Mouse (Mus musculus) thymus, adult 18-20 months (tissue): Measurements from ENCODE around the gene Hmgcs2.

Source experiments
- DNase-seq, 2 experiments: peaks; one replicate each; pipeline ENCODE4 v3.0.0; 2022; ENCODE audit warnings: mixed read lengths in 2 of 2

The Hmgcs2 gene

GRCm38 (mm10) chr3:98280204-98280932 is at the start of gene Hmgcs2:
Gene Hmgcs2, plus strand, starts transcription at chr3:98280435.
- DNase-seq, result peak; percentile 20 to 22

- DNase-seq, result no peak
These were observed 46.7 kb upstream of the Hmgcs2 start for GRCm38 (mm10) chr3:98233504-98233903.

DNA sequence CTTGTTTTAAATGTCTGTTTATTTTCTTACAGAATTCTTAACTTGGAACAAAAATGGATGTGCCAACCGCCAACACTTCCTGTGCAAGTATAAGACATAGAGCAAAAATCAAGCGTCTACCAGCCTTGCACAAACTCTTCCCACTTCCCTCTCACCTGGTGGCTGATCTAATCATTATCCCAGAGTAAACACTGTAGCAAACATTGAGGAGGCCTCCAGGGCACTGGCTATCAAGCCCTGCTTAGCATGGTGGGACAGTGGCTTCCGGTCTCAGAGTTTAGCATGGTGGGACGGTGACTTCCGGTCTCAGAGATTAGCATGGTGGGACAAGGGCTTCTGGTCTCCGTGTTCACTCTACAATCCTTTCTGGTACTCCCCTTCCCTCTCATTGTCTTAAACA is 44.0 kb upstream of the Hmgcs2 start:
- no peak for DNase-seq

- DNase-seq, result no peak
These were observed 43.0 kb upstream of the Hmgcs2 start for GRCm38 (mm10) chr3:98237240-98237639.

DNA sequence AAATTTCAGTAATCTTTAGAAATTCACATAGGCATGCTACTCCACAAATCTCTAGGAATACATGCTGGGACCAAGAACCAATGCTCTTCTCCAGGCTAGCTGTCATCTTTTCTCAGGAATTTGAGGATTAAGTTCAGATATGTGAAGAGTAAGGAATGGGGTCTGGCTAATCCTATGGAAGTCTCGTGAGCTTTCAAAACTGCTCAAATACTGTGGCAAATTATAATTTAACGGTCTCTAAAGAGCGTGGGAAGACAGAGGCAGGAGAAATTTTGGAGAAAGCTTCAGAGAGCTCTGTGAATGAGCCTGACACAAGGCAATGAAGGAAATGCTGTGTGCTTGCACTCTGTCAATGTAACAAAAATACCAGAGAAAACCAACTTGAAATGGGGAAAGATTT is 42.1 kb upstream of the Hmgcs2 start:
- no peak for DNase-seq

DNA sequence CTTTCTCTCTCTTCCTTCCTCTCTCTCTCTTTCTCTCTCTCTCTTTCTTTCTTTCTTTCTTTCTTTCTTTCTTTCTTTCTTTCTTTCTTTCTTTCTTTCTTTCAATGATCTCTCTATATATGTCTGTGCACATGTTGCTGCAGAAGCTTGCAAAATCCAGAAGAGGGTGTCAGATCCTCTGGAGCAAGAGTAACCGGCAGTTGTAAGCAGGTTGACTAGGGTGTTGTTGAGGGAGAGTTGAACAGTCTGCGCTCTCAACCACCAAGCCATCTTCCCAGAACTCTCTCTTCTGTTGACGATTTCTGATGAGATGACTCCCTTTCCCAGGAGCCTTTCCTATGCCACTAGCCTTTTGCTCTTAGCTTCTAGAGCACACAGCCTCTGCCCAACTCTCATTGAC is 38.2 kb upstream of the Hmgcs2 start:
- DNase-seq, result no peak

- DNase-seq, result no peak
These were observed 37.7 kb upstream of the Hmgcs2 start for GRCm38 (mm10) chr3:98242458-98243037.

DNA sequence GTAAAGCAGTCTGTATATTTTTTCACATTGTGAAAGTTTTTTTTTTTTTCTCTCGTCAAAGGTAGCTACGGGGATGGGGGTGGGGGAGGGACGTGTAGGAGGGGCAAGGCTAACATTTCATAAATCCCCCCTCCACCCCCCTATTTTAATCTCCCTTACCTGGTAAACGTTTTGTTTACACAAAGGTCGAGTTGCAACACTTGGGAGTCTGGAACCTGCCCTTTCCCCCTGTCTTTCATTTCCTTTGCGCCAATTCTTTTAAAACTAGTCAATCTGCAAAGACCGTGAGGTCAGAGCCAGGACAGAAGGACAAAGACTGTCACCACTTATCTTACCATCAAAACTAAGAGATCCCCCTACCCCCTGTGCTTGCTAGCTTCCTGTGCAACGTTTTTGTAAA is 34.3 kb upstream of the Hmgcs2 start:
- DNase-seq, result no peak

GRCm38 (mm10) chr3:98246985-98247751 is 33.1 kb upstream of the Hmgcs2 start:
- DNase-seq, result no peak

GRCm38 (mm10) chr3:98249378-98249777 is 30.9 kb upstream of the Hmgcs2 start:
- no peak for DNase-seq

DNA sequence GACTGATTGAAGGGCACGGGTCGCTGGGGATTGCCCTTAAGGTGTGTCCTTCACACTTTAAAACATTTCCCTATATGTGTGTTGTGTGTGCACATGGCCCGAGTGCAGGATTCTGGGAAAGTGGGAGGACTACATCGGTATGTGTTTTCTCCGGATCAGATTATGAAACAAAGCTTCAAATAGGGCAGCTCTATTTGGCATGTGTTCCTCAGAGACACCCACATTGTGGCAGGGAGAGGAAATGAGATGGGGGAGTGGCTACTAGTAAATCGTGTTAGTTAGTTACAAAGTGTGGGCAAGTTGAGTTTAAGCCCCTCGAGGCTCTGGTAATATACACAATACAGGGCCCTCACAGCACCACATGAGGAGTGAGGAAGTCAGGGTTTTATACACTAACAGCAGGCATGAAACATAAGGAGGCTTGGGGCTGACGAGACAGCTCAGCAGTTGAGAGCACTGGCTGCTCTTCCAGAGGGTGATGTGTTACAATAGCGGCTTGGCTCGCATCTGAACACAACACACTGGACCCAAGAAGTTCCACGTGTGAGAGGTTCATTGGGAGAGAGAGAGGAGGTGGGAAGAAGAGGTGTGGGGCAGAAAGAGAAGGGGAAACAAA is 30.3 kb upstream of the Hmgcs2 start:
- no peak for DNase-seq

DNA sequence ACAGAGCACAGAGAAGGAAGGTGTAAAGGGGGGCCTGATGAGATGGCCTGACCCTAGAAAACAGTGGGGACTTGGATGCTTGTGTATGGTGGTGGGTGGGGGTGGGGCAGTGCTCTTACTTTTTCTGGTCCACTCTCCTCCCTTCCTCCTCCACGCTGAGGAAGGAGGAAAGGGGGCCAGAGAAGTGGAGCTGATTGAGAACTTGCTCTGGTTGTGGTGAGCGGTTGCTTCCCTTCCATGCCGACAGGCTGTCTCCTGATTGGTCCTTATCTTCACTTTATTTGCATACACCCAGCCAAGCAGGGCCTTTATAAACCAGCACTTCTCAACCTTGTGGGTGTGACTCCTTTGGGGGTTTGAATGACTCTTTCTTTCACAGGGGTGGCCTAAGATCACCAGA is 26.2 kb upstream of the Hmgcs2 start:
- DNase-seq, result no peak

DNA sequence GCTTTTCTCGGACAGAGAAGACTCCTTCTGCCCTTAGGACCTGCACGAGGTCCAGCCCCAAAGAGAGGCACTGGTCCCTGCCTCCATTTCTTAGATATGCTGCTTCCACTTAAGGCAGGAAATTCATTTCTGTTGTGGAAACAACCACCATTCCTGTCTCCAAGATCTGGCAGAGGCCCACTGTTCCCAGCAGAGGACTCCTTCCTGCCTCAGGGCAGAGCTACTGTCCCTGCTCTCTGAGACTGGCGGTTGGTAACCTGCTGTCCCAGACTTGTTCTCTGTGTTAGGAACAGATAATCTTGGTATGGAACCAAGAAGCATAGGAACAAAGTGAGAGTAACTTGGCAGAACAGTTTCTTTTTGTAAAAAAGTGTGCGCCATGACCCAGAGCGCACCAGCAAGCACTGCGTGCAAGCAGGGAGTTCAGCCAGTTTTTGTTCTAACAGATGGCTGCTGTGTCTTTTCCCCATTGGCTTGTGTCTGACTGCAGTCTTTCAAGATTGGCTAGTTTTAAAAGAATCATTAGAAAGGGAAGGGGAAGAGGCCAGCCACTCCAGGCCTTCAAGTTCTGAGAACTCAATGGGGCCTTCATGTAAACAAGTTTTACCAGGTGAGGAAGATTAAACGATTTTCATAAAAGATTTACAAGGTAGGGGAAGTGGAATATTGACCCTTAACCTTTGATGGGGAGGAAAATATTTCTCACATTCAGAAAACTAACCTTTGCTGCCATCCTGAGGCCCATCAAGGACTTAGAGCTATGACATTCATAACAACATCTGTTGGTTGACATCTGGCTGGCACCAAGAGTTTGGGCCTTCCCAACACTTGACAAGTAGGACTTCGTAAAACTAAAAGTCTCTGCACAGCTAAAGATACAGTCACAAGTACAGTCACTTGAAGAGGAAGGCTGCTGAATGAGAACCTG is 25.3 kb upstream of the Hmgcs2 start:
- DNase-seq, result no peak

DNA sequence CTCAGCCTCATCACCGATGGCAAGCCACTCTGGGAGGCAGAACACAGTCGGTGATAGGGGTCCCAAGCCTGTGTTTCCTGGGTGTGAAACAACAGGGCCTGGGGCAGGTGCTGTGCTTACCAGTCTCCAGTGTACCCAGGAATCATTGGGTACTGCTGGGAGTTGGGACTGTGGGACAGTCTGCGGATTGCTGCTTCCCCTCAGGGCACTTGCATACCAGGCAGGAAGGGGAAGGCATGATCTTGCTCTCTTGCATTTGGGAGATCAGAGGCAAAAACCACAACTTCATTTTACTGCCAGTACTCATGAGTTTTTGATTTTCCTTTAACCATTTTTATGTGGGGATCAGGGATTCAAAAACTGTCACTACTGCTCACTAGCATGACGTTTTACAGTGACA is 21.5 kb upstream of the Hmgcs2 start:
- no peak for DNase-seq

GRCm38 (mm10) chr3:98259271-98259751 is 20.9 kb upstream of the Hmgcs2 start:
- no peak for DNase-seq

DNA sequence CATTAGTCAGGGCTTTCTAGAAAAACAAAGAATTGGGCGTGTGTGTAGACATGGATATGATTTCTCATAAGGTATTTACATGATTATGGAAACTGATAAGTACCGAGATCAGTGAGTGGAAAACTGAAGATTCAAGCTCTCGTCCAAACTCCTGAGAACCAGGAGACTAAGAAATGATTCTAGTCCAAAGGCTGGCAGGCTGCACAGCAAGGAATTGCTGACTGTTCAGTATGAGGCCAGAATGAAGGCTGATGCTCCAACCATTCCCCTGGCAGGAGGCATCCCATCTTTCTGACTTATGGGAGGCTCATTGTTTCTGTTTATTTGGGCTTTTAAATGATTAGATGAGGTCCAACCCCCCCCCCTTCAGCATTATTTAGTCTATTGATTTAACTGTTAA is 19.7 kb upstream of the Hmgcs2 start:
- DNase-seq, result no peak

- no peak for DNase-seq
These were observed 18.8 kb upstream of the Hmgcs2 start for GRCm38 (mm10) chr3:98261415-98261814.

DNA sequence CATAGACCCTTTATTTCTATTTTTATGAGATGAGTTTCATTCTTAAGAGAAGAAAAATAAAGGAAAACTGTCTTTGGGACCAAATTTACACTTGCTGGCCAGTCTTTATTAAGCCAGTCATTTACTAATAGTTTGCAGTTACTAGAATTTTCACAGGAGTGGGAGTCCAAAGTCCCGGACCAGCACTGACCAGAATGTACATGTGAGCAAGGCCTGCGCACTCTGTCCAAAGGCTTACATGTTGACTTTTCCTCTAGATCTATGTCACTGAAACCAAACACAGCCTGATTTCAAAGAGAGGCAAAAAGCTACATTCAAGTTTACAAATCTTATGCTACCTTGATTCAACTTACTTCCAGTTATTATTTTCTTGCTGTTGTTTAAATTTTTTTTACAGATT is 18.1 kb upstream of the Hmgcs2 start:
- no peak for DNase-seq

GRCm38 (mm10) chr3:98267249-98267651 is 13.0 kb upstream of the Hmgcs2 start:
- DNase-seq, result no peak

- DNase-seq, result no peak
These were observed 6.4 kb upstream of the Hmgcs2 start for GRCm38 (mm10) chr3:98273623-98274398.

DNA sequence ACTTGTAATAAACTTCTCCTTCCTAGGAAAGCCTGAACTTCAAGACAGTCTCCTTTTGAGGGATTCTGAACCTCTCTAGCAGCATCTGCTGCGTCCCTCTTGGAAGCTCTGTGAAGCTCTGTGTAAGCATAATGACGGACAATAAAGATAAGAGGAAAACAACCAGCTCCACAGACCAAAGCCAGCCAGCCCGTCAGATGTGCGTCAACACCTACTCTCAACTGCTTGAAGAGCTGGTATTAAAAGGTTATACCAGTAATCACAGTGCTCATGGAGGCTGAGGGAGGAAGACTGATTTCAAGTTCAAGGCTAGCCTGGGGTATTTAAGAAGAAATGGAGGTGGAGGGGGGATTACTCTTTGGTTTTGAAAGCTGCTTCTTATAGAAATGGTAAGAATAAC is 553 bp upstream of the Hmgcs2 start:
- no peak for DNase-seq
